Mouse (Mus musculus) ES-Bruce4 (cell line): ENCODE measurements around the gene Eps15.

Experiments
- CTCF ChIP-seq: IDR thresholded peaks from one replicate; pipeline ENCODE4 v1.8.1; 2011; ENCODE audit warnings: low read depth, low read length
- EP300 ChIP-seq: IDR thresholded peaks from 2 replicates; pipeline ENCODE4 v1.6.1; 2011; ENCODE audit warnings: low read depth, low read length; ENCODE audit not compliant: insufficient read depth
- POLR2A ChIP-seq: IDR thresholded peaks from one replicate; pipeline ENCODE4 v1.8.1; 2011; ENCODE audit warnings: low read length; ENCODE audit not compliant: insufficient read depth

GRCm38 (mm10) chr4:109417998-109418397, 137.9 kb downstream of the Eps15 start:
- no peak for TF ChIP-seq EP300
- no peak for TF ChIP-seq CTCF
- no peak for TF ChIP-seq POLR2A
